Mouse (Mus musculus) MEL (cell line): Measurements from ENCODE around the gene Tepsin. TPM values are rescaled to one million over a fixed set of nuclear protein-coding genes. Genes with fewer than 3 reads are reported as not detected.

ENCODE experiments used
- DNase-seq: peaks from one replicate; pipeline ENCODE4 v3.0.0; 2011; ENCODE audit warnings: low read depth, low spot score
- H3K27ac ChIP-seq: 2 replicates; pipeline ENCODE4 v1.5.1; 2012; ENCODE audit warnings: low read depth, mild to moderate bottlenecking, control low read depth, low read length, moderate library complexity; ENCODE audit not compliant: control insufficient read depth
- H3K27me3 ChIP-seq, 2 experiments: fragments of 150-350 bp in 1 of 2; sonication (generic) in 1 of 2; 2 replicates each; pipeline ENCODE4 v1.6.1; 2012; ENCODE audit warnings: low read length in 2 of 2, mild to moderate bottlenecking in 2 of 2, improper control_type of control experiment in 1 of 2, moderate library complexity in 1 of 2; ENCODE audit not compliant: insufficient read depth in 2 of 2, control insufficient read depth in 1 of 2
- H3K36me3 ChIP-seq, 2 experiments: 2 replicates each; pipeline ENCODE4 v1.6.1; 2012 to 2014; ENCODE audit warnings: low read length in 2 of 2, improper control_type of control experiment in 1 of 2, inconsistent platforms in 1 of 2, mild to moderate bottlenecking in 1 of 2; ENCODE audit not compliant: insufficient read depth in 2 of 2, control insufficient read depth in 1 of 2
- H3K4me1 ChIP-seq, 2 experiments: fragments of 150-350 bp in 1 of 2; sonication (generic) in 1 of 2; 2 replicates each; pipeline ENCODE4 v1.6.1; 2012; ENCODE audit warnings: low read length in 2 of 2, improper control_type of control experiment in 1 of 2, mild to moderate bottlenecking in 1 of 2; ENCODE audit not compliant: insufficient read depth in 2 of 2, control insufficient read depth in 1 of 2
- H3K4me3 ChIP-seq, 2 experiments: fragments of 150-350 bp in 1 of 2; sonication (generic) in 1 of 2; 2 replicates each; pipeline ENCODE4 v1.5.1; 2012; ENCODE audit warnings: low read depth in 2 of 2, low read length in 2 of 2, mild to moderate bottlenecking in 2 of 2, moderate library complexity in 2 of 2, control low read depth in 1 of 2, improper control_type of control experiment in 1 of 2; ENCODE audit not compliant: control insufficient read depth in 1 of 2, insufficient read depth in 1 of 2
- H3K79me2 ChIP-seq: 2 replicates; pipeline ENCODE4 v1.6.1; 2012; ENCODE audit warnings: mild to moderate bottlenecking, low read length, moderate library complexity; ENCODE audit not compliant: control insufficient read depth, poor library complexity, insufficient read depth
- H3K9ac ChIP-seq: 2 replicates; pipeline ENCODE4 v1.6.1; 2012; ENCODE audit warnings: low read depth, mild to moderate bottlenecking, control low read depth, low read length, moderate library complexity; ENCODE audit not compliant: control insufficient read depth, poor library complexity, severe bottlenecking
- H3K9me3 ChIP-seq: fragments of 150-350 bp; sonication (generic); replicated peaks from 2 replicates; pipeline ENCODE4 v1.6.1; 2012; ENCODE audit warnings: mild to moderate bottlenecking, low read length, improper control_type of control experiment, moderate library complexity; ENCODE audit not compliant: insufficient read depth
- CTCF ChIP-seq, 3 experiments: IDR thresholded peaks in 2 of 3; conservative IDR thresholded peaks in 1 of 3; 2 replicates each; pipeline ENCODE4 v1.5.1; 2011 to 2012; ENCODE audit warnings: low read length in 3 of 3, low read depth in 2 of 3, mild to moderate bottlenecking in 2 of 3, improper control_type of control experiment in 1 of 3, inconsistent platforms in 1 of 3, mixed read lengths in 1 of 3, moderate library complexity in 1 of 3; ENCODE audit not compliant: control insufficient read depth in 1 of 3, insufficient read depth in 1 of 3, poor library complexity in 1 of 3, severe bottlenecking in 1 of 3
- ELF1 ChIP-seq: IDR thresholded peaks from 2 replicates; pipeline ENCODE4 v1.6.1; 2014; ENCODE audit warnings: low read depth, mild to moderate bottlenecking, inconsistent platforms, low read length, improper control_type of control experiment, moderate library complexity
- GATA1 ChIP-seq: IDR thresholded peaks from 2 replicates; pipeline ENCODE4 v1.6.1; 2011; ENCODE audit warnings: low read depth, low read length, improper control_type of control experiment
- MAX ChIP-seq: IDR thresholded peaks from 2 replicates; pipeline ENCODE4 v1.6.1; 2011; ENCODE audit warnings: low read length, improper control_type of control experiment
- MEF2A ChIP-seq: IDR thresholded peaks from 2 replicates; pipeline ENCODE4 v1.6.1; 2014; ENCODE audit warnings: low read depth, mild to moderate bottlenecking, inconsistent platforms, low read length, improper control_type of control experiment; ENCODE audit not compliant: poor library complexity, insufficient replicate concordance, severe bottlenecking; ENCODE audit errors: extremely low read depth
- POLR2AphosphoS2 ChIP-seq: IDR thresholded peaks from 2 replicates; pipeline ENCODE4 v1.6.1; 2011; ENCODE audit warnings: low read length, improper control_type of control experiment
- POLR2AphosphoS5 ChIP-seq: IDR thresholded peaks from 2 replicates; pipeline ENCODE4 v1.6.1; 2012; ENCODE audit warnings: low read depth, borderline replicate concordance, mild to moderate bottlenecking, inconsistent platforms, low read length, moderate library complexity, mixed read lengths
- RAD21 ChIP-seq: IDR thresholded peaks from 2 replicates; pipeline ENCODE4 v1.6.1; 2011; ENCODE audit warnings: mild to moderate bottlenecking, low read depth, low read length, improper control_type of control experiment
- TCF12 ChIP-seq: IDR thresholded peaks from 2 replicates; pipeline ENCODE4 v1.6.1; 2014; ENCODE audit warnings: low read depth, mild to moderate bottlenecking, inconsistent platforms, low read length, improper control_type of control experiment, moderate library complexity
- USF1 ChIP-seq: IDR thresholded peaks from 2 replicates; pipeline ENCODE4 v1.6.1; 2014; ENCODE audit warnings: low read depth, mild to moderate bottlenecking, inconsistent platforms, low read length, improper control_type of control experiment, moderate library complexity
- ZKSCAN1 ChIP-seq: IDR thresholded peaks from 2 replicates; pipeline ENCODE4 v1.6.1; 2012; ENCODE audit warnings: low read depth, mild to moderate bottlenecking, inconsistent platforms, low read length, improper control_type of control experiment, moderate library complexity
- polyA plus RNA-seq, 2 experiments: library from polyadenylated mRNA; stranded (reverse) in 1 of 2; unstranded in 1 of 2; fragments of >175 nt in 1 of 2; fragments of >200 nt in 1 of 2; gene quantifications; 2 replicates each; pipeline versions ENCODE4 v1.2.1 to v1.2.4; 2012; ENCODE audit warnings: low replicate concordance in 2 of 2, low read depth in 1 of 2; ENCODE audit not compliant: insufficient read length in 2 of 2, insufficient read depth in 1 of 2, missing spikeins in 1 of 2
- total RNA-seq: library from RNA; depleted of rRNA; stranded (reverse); fragments of 300-350 nt; gene quantifications from 2 replicates; pipeline ENCODE4 v1.2.3, GENCODE M21; 2012

Gene Tepsin
- total and polyA plus RNA-seq, 3 experiments = 14.3 to 16.6 TPM; not detected in 1

- peaks cover 0 to 3% of the 10 kb centered on the region in 2 experiments; a peak in 1 of 4 replicates for H3K36me3 ChIP-seq
- H3K4me1 ChIP-seq = no peaks in the 10 kb centered on the region
- no peak overlapping the region for H3K9ac ChIP-seq
- no peak for DNase-seq
- H3K27me3 ChIP-seq = no peaks in the 10 kb centered on the region
- H3K79me2 ChIP-seq = no peaks in the 10 kb centered on the region
- no peak for TF ChIP-seq RAD21
- no peak for TF ChIP-seq POLR2AphosphoS2
- TF ChIP-seq USF1 = no peak
- TF ChIP-seq ZKSCAN1 = no peak
- TF ChIP-seq TCF12 = no peak
- TF ChIP-seq ELF1 = no peak
- TF ChIP-seq POLR2AphosphoS5 = no peak
- TF ChIP-seq MAX = no peak
- H3K4me3 ChIP-seq = no peak overlapping the region
- H3K9me3 ChIP-seq = no peaks in the 10 kb centered on the region
- H3K27ac ChIP-seq = no peak overlapping the region
Observed at GRCm38 (mm10) chr11:120107796-120108195, 9.3 kb upstream of the Tepsin start.

DNA sequence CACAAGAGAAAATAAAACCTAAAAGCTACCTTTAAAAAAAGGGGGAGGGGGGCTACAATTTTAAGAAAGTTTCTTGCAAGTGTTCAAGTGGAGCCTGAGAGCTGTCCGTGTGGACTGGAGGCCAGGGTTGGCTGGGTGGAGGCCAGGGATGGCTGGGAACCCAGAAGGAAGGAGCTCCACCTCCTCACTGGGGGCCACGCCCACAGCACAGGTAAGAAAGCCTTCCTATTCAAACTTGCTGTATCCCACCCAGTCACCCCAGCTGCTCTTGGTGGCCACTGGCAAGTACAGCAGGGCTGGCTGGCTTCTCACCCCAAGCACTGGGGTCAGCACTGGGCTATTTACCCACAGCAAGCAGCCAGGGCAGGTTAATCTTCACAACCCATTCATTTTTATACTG lies 8.5 kb upstream of the Tepsin start:
- Histone ChIP-seq H3K9ac (no peak overlapping the region), H3K9me3 (no peaks in the 10 kb centered on the region), H3K27me3 (no peaks in the 10 kb centered on the region), H3K27ac (no peak overlapping the region), H3K79me2 (no peaks in the 10 kb centered on the region), H3K4me3 (no peak overlapping the region), H3K36me3 (peaks cover 0 to 3% of the 10 kb centered on the region in 2 experiments; a peak in 1 of 4 replicates), H3K4me1 (no peaks in the 10 kb centered on the region)
- TF ChIP-seq MEF2A = no peak
- TF ChIP-seq CTCF (IDR thresholded peaks at IDR 0.05 in 2 of 3, conservative IDR thresholded peaks at IDR 0.05 in 1 of 3; ENCODE audit: control insufficient read depth in 1 of 3, insufficient read depth in 1 of 3, low read depth in 2 of 3, low read length in 3 of 3, poor library complexity in 1 of 3, severe bottlenecking in 1 of 3) = no peak
- no peak for TF ChIP-seq USF1
- no peak for DNase-seq

- Histone ChIP-seq H3K4me1 (no peaks in the 10 kb centered on the region; a peak in 1 of 4 replicates), H3K9me3 (no peaks in the 10 kb centered on the region), H3K4me3 (no peak overlapping the region), H3K79me2 (peaks cover 5% of the 10 kb centered on the region), H3K27ac (no peak overlapping the region), H3K9ac (no peak overlapping the region), H3K36me3 (no peaks in the 10 kb centered on the region; a peak in 2 of 4 replicates), H3K27me3 (no peaks in the 10 kb centered on the region)
- TF ChIP-seq GATA1 = no peak
- peak; percentile 21 for DNase-seq
Observed at GRCm38 (mm10) chr11:120103431-120103997, 5.0 kb upstream of the Tepsin start.
